Mouse (Mus musculus) CH12.LX (cell line): ENCODE data around the gene Lix1l. TPM values are rescaled to one million over a fixed set of nuclear protein-coding genes. Genes with fewer than 3 reads are reported as not detected.

Experiments used
- DNase-seq: peaks from one replicate; pipeline ENCODE4 v3.0.0-alpha.2; 2013; ENCODE audit errors: extremely low read depth
- H3K27ac ChIP-seq: 2 replicates; pipeline ENCODE4 v1.5.1; 2012; ENCODE audit warnings: low read depth, mild to moderate bottlenecking, control low read depth, moderate library complexity; ENCODE audit not compliant: insufficient read depth
- H3K27me3 ChIP-seq: replicated peaks from 2 replicates; pipeline ENCODE3; 2012; ENCODE audit warnings: inconsistent platforms
- H3K36me3 ChIP-seq, 2 experiments: replicated peaks in 1 of 2; 2 replicates each; pipeline versions ENCODE3 to v1.6.1; 2012; ENCODE audit warnings: inconsistent platforms in 1 of 2, low read length in 1 of 2, mild to moderate bottlenecking in 1 of 2, mixed read lengths in 1 of 2, moderate library complexity in 1 of 2; ENCODE audit not compliant: control insufficient read depth in 1 of 2, insufficient read depth in 1 of 2
- H3K4me1 ChIP-seq, 2 experiments: 2 replicates each; pipeline ENCODE4 v1.6.1; 2012; ENCODE audit warnings: inconsistent platforms in 1 of 2, moderate library complexity in 1 of 2; ENCODE audit not compliant: insufficient read depth in 2 of 2, control insufficient read depth in 1 of 2
- H3K4me2 ChIP-seq: 2 replicates; pipeline ENCODE4 v1.6.1; 2012; ENCODE audit warnings: low read depth, mild to moderate bottlenecking, control low read depth; ENCODE audit not compliant: poor library complexity, insufficient read depth, severe bottlenecking
- H3K4me3 ChIP-seq, 3 experiments: fragments of 150-350 bp in 1 of 3; sonication (generic) in 1 of 3; replicated peaks in 1 of 3; 2 replicates each; pipeline versions ENCODE3 to v1.5.1; 2011 to 2012; ENCODE audit warnings: low read depth in 2 of 3, low read length in 2 of 3, mild to moderate bottlenecking in 2 of 3, moderate library complexity in 2 of 3, control low read depth in 1 of 3, improper control_type of control experiment in 1 of 3, inconsistent platforms in 1 of 3, mixed read lengths in 1 of 3; ENCODE audit not compliant: poor library complexity in 1 of 3
- H3K79me2 ChIP-seq: replicated peaks from 2 replicates; pipeline ENCODE4 v1.6.1; 2012; ENCODE audit warnings: mild to moderate bottlenecking, moderate library complexity; ENCODE audit not compliant: control insufficient read depth, poor library complexity, insufficient read depth, severe bottlenecking; ENCODE audit errors: extremely low read depth
- H3K9ac ChIP-seq: 2 replicates; pipeline ENCODE4 v1.6.1; 2012; ENCODE audit warnings: low read depth, mild to moderate bottlenecking, control low read depth, moderate library complexity; ENCODE audit not compliant: insufficient read depth
- H3K9me3 ChIP-seq: replicated peaks from 2 replicates; pipeline ENCODE3; 2012; ENCODE audit warnings: low read length, inconsistent platforms, mixed read lengths
- CHD1 ChIP-seq: IDR thresholded peaks from 2 replicates; pipeline ENCODE4 v1.6.1; 2012; ENCODE audit warnings: low read depth, low read length, improper control_type of control experiment, inconsistent platforms
- CHD2 ChIP-seq: IDR thresholded peaks from 2 replicates; pipeline ENCODE4 v1.6.1; 2011; ENCODE audit warnings: low read length, improper control_type of control experiment
- CTCF ChIP-seq, 2 experiments: IDR thresholded peaks in 1 of 2; conservative IDR thresholded peaks in 1 of 2; 2 replicates each; pipeline ENCODE4 v1.5.1; 2011 to 2012; ENCODE audit warnings: low read depth in 2 of 2, low read length in 2 of 2, improper control_type of control experiment in 1 of 2, inconsistent platforms in 1 of 2, mild to moderate bottlenecking in 1 of 2, moderate library complexity in 1 of 2
- E2F4 ChIP-seq: IDR thresholded peaks from 2 replicates; pipeline ENCODE4 v1.6.1; 2011; ENCODE audit warnings: low read depth, low read length, improper control_type of control experiment; ENCODE audit not compliant: insufficient replicate concordance
- EP300 ChIP-seq: IDR thresholded peaks from 2 replicates; pipeline ENCODE4 v1.6.1; 2011; ENCODE audit warnings: low read length, improper control_type of control experiment
- GABPA ChIP-seq: IDR thresholded peaks from 2 replicates; pipeline ENCODE4 v1.6.1; 2012; ENCODE audit warnings: low read depth, low read length, improper control_type of control experiment, inconsistent platforms; ENCODE audit not compliant: insufficient replicate concordance
- JUN ChIP-seq: IDR thresholded peaks from 2 replicates; pipeline ENCODE4 v1.6.1; 2011; ENCODE audit warnings: low read depth, mild to moderate bottlenecking, low read length, improper control_type of control experiment, moderate library complexity; ENCODE audit not compliant: insufficient read depth
- JUND ChIP-seq: conservative IDR thresholded peaks from 2 replicates; pipeline ENCODE4 v1.6.1; 2011; ENCODE audit warnings: low read depth, low read length, improper control_type of control experiment
- KAT2A ChIP-seq: IDR thresholded peaks from 2 replicates; pipeline ENCODE4 v1.6.1; 2012; ENCODE audit warnings: low read length, improper control_type of control experiment, inconsistent platforms; ENCODE audit not compliant: insufficient replicate concordance
- MAFK ChIP-seq: IDR thresholded peaks from 2 replicates; pipeline ENCODE4 v1.6.1; 2011; ENCODE audit warnings: low read length, improper control_type of control experiment; ENCODE audit not compliant: insufficient replicate concordance
- MAX ChIP-seq: IDR thresholded peaks from 2 replicates; pipeline ENCODE4 v1.6.1; 2011; ENCODE audit warnings: low read length, improper control_type of control experiment
- MAZ ChIP-seq: IDR thresholded peaks from 2 replicates; pipeline ENCODE4 v1.6.1; 2012; ENCODE audit warnings: low read depth, mild to moderate bottlenecking, inconsistent platforms, low read length, improper control_type of control experiment, moderate library complexity
- MEF2A ChIP-seq: IDR thresholded peaks from 2 replicates; pipeline ENCODE4 v1.6.1; 2014; ENCODE audit warnings: low read depth, mild to moderate bottlenecking, inconsistent platforms, low read length, improper control_type of control experiment, borderline replicate concordance
- MYC ChIP-seq: IDR thresholded peaks from 2 replicates; pipeline ENCODE4 v1.6.1; 2011; ENCODE audit warnings: low read depth, mild to moderate bottlenecking, improper control_type of control experiment, low read length
- NELFE ChIP-seq: IDR thresholded peaks from 2 replicates; pipeline ENCODE4 v1.6.1; 2011; ENCODE audit warnings: low read depth, low read length, improper control_type of control experiment
- PAX5 ChIP-seq: IDR thresholded peaks from 2 replicates; pipeline ENCODE4 v1.6.1; 2012; ENCODE audit warnings: low read length, inconsistent platforms, mixed read lengths
- POLR2AphosphoS2 ChIP-seq: IDR thresholded peaks from 2 replicates; pipeline ENCODE4 v1.6.1; 2011; ENCODE audit warnings: low read depth, low read length, improper control_type of control experiment
- RAD21 ChIP-seq: IDR thresholded peaks from 2 replicates; pipeline ENCODE4 v1.6.1; 2011; ENCODE audit warnings: low read depth, mild to moderate bottlenecking, low read length, improper control_type of control experiment, moderate library complexity
- RCOR1 ChIP-seq: conservative IDR thresholded peaks from 2 replicates; pipeline ENCODE4 v1.6.1; 2012; ENCODE audit warnings: low read depth, mild to moderate bottlenecking, inconsistent platforms, low read length, improper control_type of control experiment
- SIN3A ChIP-seq: IDR thresholded peaks from 2 replicates; pipeline ENCODE4 v1.6.1; 2012; ENCODE audit warnings: low read length, improper control_type of control experiment, inconsistent platforms
- SMC3 ChIP-seq: IDR thresholded peaks from 2 replicates; pipeline ENCODE4 v1.6.1; 2011; ENCODE audit warnings: low read depth, low read length, improper control_type of control experiment
- TBP ChIP-seq: conservative IDR thresholded peaks from 2 replicates; pipeline ENCODE4 v1.6.1; 2011; ENCODE audit warnings: low read depth, low read length, improper control_type of control experiment
- TCF12 ChIP-seq: IDR thresholded peaks from 2 replicates; pipeline ENCODE4 v1.6.1; 2014; ENCODE audit warnings: low read depth, mild to moderate bottlenecking, inconsistent platforms, low read length, improper control_type of control experiment
- UBTF ChIP-seq: IDR thresholded peaks from 2 replicates; pipeline ENCODE4 v1.6.1; 2012; ENCODE audit warnings: low read depth, mild to moderate bottlenecking, inconsistent platforms, low read length, improper control_type of control experiment, moderate library complexity
- USF1 ChIP-seq: IDR thresholded peaks from 2 replicates; pipeline ENCODE4 v1.6.1; 2014; ENCODE audit warnings: low read depth, mild to moderate bottlenecking, inconsistent platforms, low read length, improper control_type of control experiment
- USF2 ChIP-seq: conservative IDR thresholded peaks from 2 replicates; pipeline ENCODE4 v1.6.1; 2011; ENCODE audit warnings: low read depth, low read length, improper control_type of control experiment
- ZKSCAN1 ChIP-seq: IDR thresholded peaks from 2 replicates; pipeline ENCODE4 v1.6.1; 2012; ENCODE audit warnings: low read depth, inconsistent platforms, low read length, improper control_type of control experiment, borderline replicate concordance
- ZMIZ1 ChIP-seq: IDR thresholded peaks from 2 replicates; pipeline ENCODE4 v1.6.1; 2012; ENCODE audit warnings: low read depth, mild to moderate bottlenecking, inconsistent platforms, low read length, improper control_type of control experiment
- ZNF384 ChIP-seq: IDR thresholded peaks from 2 replicates; pipeline ENCODE4 v1.6.1; 2012; ENCODE audit warnings: low read depth, low read length, improper control_type of control experiment, inconsistent platforms
- dilution Hi-C: fragments of 300-500 bp; cut with MboI; formaldehyde crosslinking; loops from 2 replicates; pipeline ENCODE4 v1.14.3; 2020; ENCODE audit warnings: low sequenced_read_pairs; ENCODE audit not compliant: extremely low pct_unique_long_range_greater_than_20kb, extremely low pct_ligation_motif_present
- in situ Hi-C: fragments of 300-500 bp; cut with MboI; formaldehyde crosslinking; loops from 3 replicates; pipeline ENCODE4 v1.14.3; 2019; ENCODE audit warnings: low sequenced_read_pairs, low pct_ligation_motif_present, low pct_unique_long_range_greater_than_20kb, mixed read lengths
- polyA plus RNA-seq: library from polyadenylated mRNA; unstranded; fragments of >175 nt; gene quantifications from 2 replicates; pipeline ENCODE4 v1.2.1, GENCODE M21; 2012; ENCODE audit warnings: low read depth; ENCODE audit not compliant: insufficient read length
- total RNA-seq, 2 experiments: library from RNA; depleted of rRNA; stranded (reverse); fragments of 300-350 nt in 1 of 2; fragments of >200 nt in 1 of 2; gene quantifications; 2 replicates each; pipeline ENCODE4 v1.2.3; 2012 to 2014

Lix1l gene
- total and polyA plus RNA-seq, 3 experiments = 4.0 to 4.6 (median 4.5) TPM

DNA sequence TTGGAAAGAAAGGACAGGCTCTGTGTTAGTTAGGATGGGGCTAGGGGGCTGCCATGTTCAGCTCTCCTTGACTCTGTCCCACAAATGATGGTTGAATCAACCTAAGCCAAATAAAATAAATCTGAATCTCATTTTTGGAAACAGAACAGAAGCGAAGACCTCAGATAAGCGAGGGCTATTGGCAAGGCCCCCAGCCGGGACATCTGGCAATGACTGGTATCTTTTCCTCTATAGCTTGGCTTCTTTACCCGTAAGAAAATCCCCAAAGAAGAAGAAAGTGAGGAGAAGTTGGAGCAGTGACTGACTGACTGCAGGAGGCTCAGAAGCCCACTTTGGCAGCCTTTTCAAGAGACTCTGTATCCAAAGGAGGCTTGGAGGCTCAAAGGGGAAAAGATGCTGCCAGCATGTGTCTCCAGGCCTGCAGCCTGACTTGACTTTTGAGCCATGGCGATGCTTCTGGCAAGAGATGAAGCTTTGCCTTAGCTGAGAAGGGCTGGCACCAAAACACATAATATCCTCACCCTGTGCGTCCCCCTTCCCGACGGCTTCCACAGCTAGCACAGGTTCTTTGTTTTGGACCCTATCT lies 61.9 kb downstream of the Lix1l start:
- Histone ChIP-seq H3K9me3 (no peaks in the 10 kb centered on the region), H3K27me3 (no peaks in the 10 kb centered on the region), H3K4me3 (no peak overlapping the region), H3K27ac (no peak overlapping the region), H3K9ac (no peak overlapping the region), H3K4me2 (no peak overlapping the region), H3K36me3 (peaks cover 7 to 14% of the 10 kb centered on the region in 2 experiments), H3K4me1 (peaks cover 11 to 29% of the 10 kb centered on the region in 2 experiments), H3K79me2 (no peaks in the 10 kb centered on the region)
- dilution Hi-C loops (no loop called here), in situ Hi-C loops (loop anchor here (5.0 kb wide), 1 partner anchor 44 kb away; the partner anchor contains the start of gene Nudt17)
- DNase-seq = no peak
- no peak for TF ChIP-seq MAFK
- no peak for TF ChIP-seq CHD2
- TF ChIP-seq NELFE = no peak
- TF ChIP-seq JUND = no peak
- no peak for TF ChIP-seq CTCF (conservative IDR thresholded peaks at IDR 0.05 in 1 of 2, IDR thresholded peaks at IDR 0.05 in 1 of 2; ENCODE audit: low read depth in 2 of 2, low read length in 2 of 2)
- TF ChIP-seq SIN3A = no peak
- TF ChIP-seq MEF2A = no peak
- TF ChIP-seq TCF12 = no peak
- no peak for TF ChIP-seq RCOR1
- TF ChIP-seq MYC = no peak
- no peak for TF ChIP-seq POLR2AphosphoS2
- no peak for TF ChIP-seq MAX
- TF ChIP-seq PAX5 = no peak
- TF ChIP-seq E2F4 = no peak
- no peak for TF ChIP-seq UBTF
- no peak for TF ChIP-seq USF1
- TF ChIP-seq TBP = no peak
- no peak for TF ChIP-seq USF2
- TF ChIP-seq GABPA = no peak
- TF ChIP-seq KAT2A = no peak

- dilution Hi-C loops = no loop called here
- Histone ChIP-seq H3K27ac (no peak overlapping the region), H3K27me3 (no peaks in the 10 kb centered on the region), H3K9me3 (no peaks in the 10 kb centered on the region), H3K9ac (no peak overlapping the region), H3K79me2 (no peaks in the 10 kb centered on the region), H3K4me2 (no peak overlapping the region; the same call in 1 of the 2 replicates), H3K36me3 (peaks cover 6 to 10% of the 10 kb centered on the region in 2 experiments), H3K4me3 (no peak overlapping the region), H3K4me1 (peaks cover 11 to 29% of the 10 kb centered on the region in 2 experiments)
- peak; percentile 45 for DNase-seq
- in situ Hi-C loops = loop anchor here (5.0 kb wide), 1 partner anchor 44 kb away; the partner anchor contains the start of gene Nudt17
- TF ChIP-seq RAD21 (peak; percentile 63), SMC3 (peak; percentile 67), MEF2A (0 out of 2 replicates have a peak, but pooled peaks have one; percentile 17), MAX (no peak), TBP (no peak), ZMIZ1 (no peak), CHD1 (no peak), ZNF384 (no peak), NELFE (0 out of 2 replicates have a peak, but pooled peaks have one; percentile 29), MAZ (peak; percentile 65; the same call in 1 of the 2 replicates), MAFK (no peak), POLR2AphosphoS2 (no peak), USF1 (no peak), TCF12 (0 out of 2 replicates have a peak, but pooled peaks have one; percentile 17), JUN (no peak), EP300 (no peak), MYC (no peak), ZKSCAN1 (no peak)
Observed at GRCm38 (mm10) chr3:96663432-96664239, 62.7 kb downstream of the Lix1l start.
